Comparison of ENCODE assay signal across 23 mouse cellular contexts in genomic region chr2:3810321-3810720, GRCm38 (mm10).
DNase-seq lines count a peak whose midpoint lies in the region; ATAC-seq lines count a peak whose summit lies in the region.
"Had no signal": no experiment of that assay in that cellular context is flagged by ENCODE, and none has a peak within 500 bp of the region (broad histone marks: within the 10 kb centered on the region; RNA-seq: fewer than 3 reads in every experiment).

No protein-coding gene starts in this region.

- peak; percentile 96 for ATAC-seq in CD4-positive, CD25-positive, alpha-beta regulatory T cell, adult 4 months
- ATAC-seq in megakaryocyte, adult 5-6 weeks (ENCODE audit: poor library complexity, severe bottlenecking), result peak; percentile 56
- no peak for ATAC-seq in kidney, embryonic 14.5 days (ENCODE audit: low FRiP score, low TSS enrichment)
- ATAC-seq: hindbrain, postnatal 0 days had no signal

- H3K27ac ChIP-seq in kidney, embryonic 14.5 days (ENCODE audit: low read depth, low read length), result no peak overlapping the region
- H3K27ac ChIP-seq: embryonic facial prominence, embryonic 15.5 days; forebrain, embryonic 10.5 days; heart, embryonic 13.5 days; hindbrain, postnatal 0 days; macrophage had no signal

- H3K36me3 ChIP-seq in kidney, embryonic 14.5 days (ENCODE audit: control insufficient read depth, insufficient read depth, low read length), result no peaks in the 10 kb centered on the region
- H3K36me3 ChIP-seq: embryonic facial prominence, embryonic 15.5 days; forebrain, embryonic 10.5 days; heart, embryonic 13.5 days had no signal

- no peaks in the 10 kb centered on the region for H3K4me1 ChIP-seq in kidney, embryonic 14.5 days (ENCODE audit: control insufficient read depth, insufficient read depth, low read length)
- H3K4me1 ChIP-seq: embryonic facial prominence, embryonic 15.5 days; forebrain, embryonic 10.5 days; heart, embryonic 13.5 days had no signal

- H3K27me3 ChIP-seq in kidney, embryonic 14.5 days (ENCODE audit: control insufficient read depth, insufficient read depth, low read length), result no peaks in the 10 kb centered on the region
- H3K27me3 ChIP-seq: embryonic facial prominence, embryonic 15.5 days; heart, embryonic 13.5 days had no signal

- no peak overlapping the region for H3K4me3 ChIP-seq in kidney, embryonic 14.5 days (ENCODE audit: low read length)
- H3K4me3 ChIP-seq: embryonic facial prominence, embryonic 15.5 days; forebrain, embryonic 10.5 days; heart, embryonic 13.5 days had no signal

- peak; percentile 49 for DNase-seq in 416B (ENCODE audit: low read depth)
- DNase-seq in thymus, postnatal 0 days (ENCODE audit: low spot score), result peak; percentile 77
- DNase-seq in cerebellum, adult 11-12 months, result no peak
- no peak for DNase-seq in cerebellum, postnatal 4 days (ENCODE audit: low spot score in 2 of 2)
- DNase-seq in cerebellum, postnatal 14 days, result no peak
- DNase-seq: adrenal gland, postnatal 25 days; cerebellum, adult 8-10 months; embryo, embryonic 11 days; gastrocnemius, postnatal 25 days; heart, postnatal 4 days; kidney, adult 2 months; kidney, postnatal 36 days; left cerebral cortex, postnatal 4 days; lung, adult 2 months; midbrain, embryonic 14.5 days had no signal

- WGBS in kidney, embryonic 14.5 days, result 77% methylated on average over 5 of the region's 5 CpGs

- H3K9me3 ChIP-seq in kidney, embryonic 14.5 days (ENCODE audit: control insufficient read depth, low read length), result no peaks in the 10 kb centered on the region
- H3K9me3 ChIP-seq: embryonic facial prominence, embryonic 15.5 days; forebrain, embryonic 10.5 days; heart, embryonic 13.5 days had no signal

- H3K9ac ChIP-seq in kidney, embryonic 14.5 days (ENCODE audit: low read depth, low read length), result no peak overlapping the region
- H3K9ac ChIP-seq: embryonic facial prominence, embryonic 15.5 days; heart, embryonic 13.5 days had no signal

- H3K4me2 ChIP-seq in kidney, embryonic 14.5 days (replicated peaks; ENCODE audit: low read depth, low read length), result no peak overlapping the region
- H3K4me2 ChIP-seq: embryonic facial prominence, embryonic 15.5 days; heart, embryonic 13.5 days had no signal

Comparison
In these comparisons a context has a peak if more than half of its experiments do, and no peak if none do; other contexts are left out.
1. DNase-seq: peak in 416B (single experiment) and thymus, postnatal 0 days (single experiment); none in cerebellum, adult 11-12 months (single experiment), cerebellum, postnatal 4 days (0 of 2) and cerebellum, postnatal 14 days (0 of 2).